ENCODE assay signal across 12 mouse cellular contexts in the genomic region with DNA sequence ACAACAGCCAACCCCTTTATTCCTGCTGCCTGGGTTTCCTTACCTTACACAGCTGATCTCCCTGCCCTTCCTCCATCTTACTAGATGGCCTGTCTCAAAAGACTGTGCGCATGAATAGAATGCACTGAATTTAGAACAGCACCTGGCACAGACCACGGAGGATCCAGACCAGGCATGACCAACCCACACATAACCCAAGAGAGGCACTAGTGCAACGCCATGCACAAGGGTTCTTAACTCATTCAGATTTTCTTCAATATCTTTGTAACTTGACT. TPM values are rescaled to one million over a fixed set of nuclear protein-coding genes. Genes with fewer than 3 reads are reported as not detected.
DNase-seq lines count a peak whose midpoint lies in the region; ATAC-seq and TF ChIP-seq lines count a peak whose summit lies in the region.
"Had no signal": no experiment of that assay in that cellular context is flagged by ENCODE, and none has a peak within 500 bp of the region (broad histone marks: within the 10 kb centered on the region; RNA-seq: fewer than 3 reads in every experiment).

No protein-coding gene starts in this region.

- peak overlapping the region; percentile 62 for H3K27ac ChIP-seq in heart, embryonic 11.5 days (ENCODE audit: low read depth, low read length)
- peak overlapping the region; percentile 44 for H3K27ac ChIP-seq in liver, adult 2 months (replicated peaks; ENCODE audit: insufficient read depth, low read depth, low read length)
- H3K27ac ChIP-seq in intestine, embryonic 15.5 days: peak overlapping the region; percentile 83
- peak overlapping the region; percentile 94 for H3K27ac ChIP-seq in macrophage

- H3K4me1 ChIP-seq in heart, embryonic 11.5 days (ENCODE audit: control insufficient read depth, insufficient read depth, low read length): peaks cover 38% of the 10 kb centered on the region
- peaks cover 20% of the 10 kb centered on the region for H3K4me1 ChIP-seq in liver, adult 2 months (ENCODE audit: control insufficient read depth, insufficient read depth, low read length)
- peaks cover 17% of the 10 kb centered on the region for H3K4me1 ChIP-seq in intestine, embryonic 15.5 days (replicated peaks)

- H3K36me3 ChIP-seq in heart, embryonic 11.5 days (ENCODE audit: control insufficient read depth, insufficient read depth, low read length): no peaks in the 10 kb centered on the region
- H3K36me3 ChIP-seq in liver, adult 2 months (ENCODE audit: control insufficient read depth, insufficient read depth, low read length): no peaks in the 10 kb centered on the region
- no peaks in the 10 kb centered on the region for H3K36me3 ChIP-seq in intestine, embryonic 15.5 days
- peaks cover 6% of the 10 kb centered on the region; the same call in 1 of the 2 replicates for H3K36me3 ChIP-seq in macrophage (ENCODE audit: inconsistent target)
- H3K36me3 ChIP-seq: embryonic facial prominence, embryonic 15.5 days had no signal

- 88% methylated on average over 3 of the region's 3 CpGs for WGBS in heart, embryonic 11.5 days (ENCODE audit: insufficient replicate concordance)
- WGBS in liver, adult 2 months: 86% methylated on average over 3 of the region's 3 CpGs
- WGBS in intestine, embryonic 15.5 days: 89% methylated on average over 3 of the region's 3 CpGs
- 95% methylated on average over 3 of the region's 3 CpGs for WGBS in macrophage (ENCODE audit: missing documents)

- H3K4me3 ChIP-seq in heart, embryonic 11.5 days (ENCODE audit: low read depth, low read length): no peak overlapping the region
- H3K4me3 ChIP-seq in liver, adult 2 months (ENCODE audit: insufficient read depth, low read depth, low read length): no peak overlapping the region
- no peak overlapping the region for H3K4me3 ChIP-seq in intestine, embryonic 15.5 days (replicated peaks)
- H3K4me3 ChIP-seq in macrophage (ENCODE audit: inconsistent target): no peak overlapping the region
- H3K4me3 ChIP-seq: embryonic facial prominence, embryonic 15.5 days had no signal

- H3K9ac ChIP-seq in heart, embryonic 11.5 days (ENCODE audit: low read depth, low read length): no peak overlapping the region; the same call in 1 of the 2 replicates
- H3K9ac ChIP-seq in liver, adult 2 months (ENCODE audit: low read depth, low read length): no peak overlapping the region
- no peak overlapping the region for H3K9ac ChIP-seq in intestine, embryonic 15.5 days
- H3K9ac ChIP-seq: embryonic facial prominence, embryonic 15.5 days had no signal

- no peak for ATAC-seq in heart, embryonic 11.5 days (replicated peaks; ENCODE audit: insufficient number of reproducible peaks, low FRiP score, low TSS enrichment)
- no peak for ATAC-seq in intestine, embryonic 15.5 days
- ATAC-seq: CD4-positive, CD25-positive, alpha-beta regulatory T cell, adult 4 months; Patski had no signal

- TF ChIP-seq POLR2A in liver, adult 2 months (IDR thresholded peaks at IDR 0.05; ENCODE audit: extremely low read depth, insufficient read depth, low read length): no peak

- H3K4me2 ChIP-seq in heart, embryonic 11.5 days: peak overlapping the region; percentile 42; the same call in 1 of the 2 replicates
- peak overlapping the region; percentile 38 for H3K4me2 ChIP-seq in intestine, embryonic 15.5 days (replicated peaks)
- H3K4me2 ChIP-seq: embryonic facial prominence, embryonic 15.5 days had no signal

- H3K9me3 ChIP-seq in heart, embryonic 11.5 days (replicated peaks; ENCODE audit: control insufficient read depth, low read length): no peaks in the 10 kb centered on the region
- no peaks in the 10 kb centered on the region for H3K9me3 ChIP-seq in intestine, embryonic 15.5 days
- H3K9me3 ChIP-seq: embryonic facial prominence, embryonic 15.5 days had no signal

- peaks cover 12% of the 10 kb centered on the region; the same call in 1 of the 2 replicates for H3K79me2 ChIP-seq in liver, adult 2 months (ENCODE audit: control insufficient read depth, insufficient read depth, low read length)
- peaks cover 72% of the 10 kb centered on the region for H3K79me2 ChIP-seq in macrophage (ENCODE audit: inconsistent target)

- DNase-seq in heart, adult 18-20 months: no peak
- no peak for DNase-seq in liver, adult 2 months (ENCODE audit: extremely low read depth, low read depth, low spot score)
- no peak for DNase-seq in liver
- DNase-seq in gastrocnemius, adult 18-20 months (ENCODE audit: low spot score): no peak
- DNase-seq: cerebellum, adult 11 months; kidney, postnatal 4 days had no signal

- no peaks in the 10 kb centered on the region for H3K27me3 ChIP-seq in heart, embryonic 11.5 days (ENCODE audit: control insufficient read depth, insufficient read depth, low read length)
- H3K27me3 ChIP-seq in liver, adult 2 months (ENCODE audit: control insufficient read depth, insufficient read depth, low read length): no peaks in the 10 kb centered on the region
- no peaks in the 10 kb centered on the region for H3K27me3 ChIP-seq in intestine, embryonic 15.5 days (replicated peaks)
- H3K27me3 ChIP-seq: embryonic facial prominence, embryonic 15.5 days; Patski had no signal

- TF ChIP-seq CTCF in liver, adult 2 months (IDR thresholded peaks at IDR 0.05; ENCODE audit: low read depth, low read length): no peak

RNA-seq across cellular contexts. Expression of a gene that starts 2.9 kb away (rescaled TPM):
- 25.2 and 28.9 TPM in 2 replicates for polyA plus RNA-seq in heart, embryonic 11.5 days (2014; fragmentation: Nextera tagmentation; extraction: Ambion mirVana)
- 10 to 100 TPM; 34.2 to 40.0 TPM for total RNA-seq in heart, adult 18-20 months (2021)
- total RNA-seq in liver, adult 2 months (2014; rRNA removed): 26.6 and 28.9 TPM in 2 replicates
- 6.5 and 18.1 TPM in 2 replicates for polyA plus RNA-seq in liver, adult 2 months (2012; rRNA removed)
- polyA plus RNA-seq in intestine, embryonic 15.5 days (2015; fragmentation: Nextera tagmentation; extraction: Ambion mirVana): 46.0 and 49.1 TPM in 2 replicates
- 1,000 to 10,000 TPM in 10 of 26 experiments, 100 to 1,000 TPM in 16; 335 to 1,465 (median 848) TPM for total RNA-seq in macrophage (2018; cell fraction: chromatin; rRNA removed)
- total RNA-seq in macrophage (2018; cell fraction: cytosol; rRNA removed): 100 to 1,000 TPM in 2 of 26 experiments, 10 to 100 TPM in 24; 25.4 to 110 (median 61.4) TPM
- 100 to 1,000 TPM; 139 to 982 (median 408) TPM for total RNA-seq in macrophage (2018; cell fraction: nucleus; rRNA removed)
- 85.4 to 263 TPM (median 126 TPM) in 3 replicates for polyA plus RNA-seq in macrophage (2018)
- 10 to 100 TPM; 17.8 to 18.4 TPM for total RNA-seq in gastrocnemius, adult 18-20 months (2021)

Comparison
In these comparisons a context has a peak if more than half of its experiments do, and no peak if none do; other contexts are left out.
1. H3K27ac ChIP-seq: peak in every context shown above with its lines; median percentile 94 in macrophage; 83 in intestine, embryonic 15.5 days; 62 in heart, embryonic 11.5 days; 44 in liver, adult 2 months.